Mouse (Mus musculus) testis, adult 2 months (tissue): ENCODE data around the gene Col6a6. TPM values are rescaled to one million over a fixed set of nuclear protein-coding genes. Genes with fewer than 3 reads are reported as not detected.

ENCODE experiments used
- H3K27ac ChIP-seq: fragments of 200-500 bp; 2 replicates; pipeline ENCODE4 v1.5.1; 2012; ENCODE audit warnings: low read depth, low read length; ENCODE audit not compliant: control insufficient read depth, insufficient read depth
- H3K27me3 ChIP-seq: fragments of 200-500 bp; 2 replicates; pipeline ENCODE4 v1.6.1; 2012; ENCODE audit warnings: mild to moderate bottlenecking, low read length, moderate library complexity; ENCODE audit not compliant: control insufficient read depth, insufficient read depth
- H3K36me3 ChIP-seq: fragments of 200-500 bp; 2 replicates; pipeline ENCODE4 v1.6.1; 2012; ENCODE audit warnings: mild to moderate bottlenecking, low read length; ENCODE audit not compliant: control insufficient read depth, insufficient read depth
- H3K4me1 ChIP-seq: fragments of 200-500 bp; 2 replicates; pipeline ENCODE4 v1.6.1; 2012; ENCODE audit warnings: low read length; ENCODE audit not compliant: control insufficient read depth, insufficient read depth
- H3K4me3 ChIP-seq: fragments of 200-500 bp; 2 replicates; pipeline ENCODE4 v1.5.1; 2012; ENCODE audit warnings: low read depth, mild to moderate bottlenecking, low read length, moderate library complexity, mixed read lengths; ENCODE audit not compliant: control insufficient read depth
- CTCF ChIP-seq: fragments of 200-500 bp; IDR thresholded peaks from 2 replicates; pipeline ENCODE4 v1.5.1; 2012; ENCODE audit warnings: low read depth, mild to moderate bottlenecking, inconsistent platforms, low read length, moderate library complexity; ENCODE audit not compliant: control insufficient read depth, insufficient read depth, insufficient replicate concordance
- POLR2A ChIP-seq: fragments of 200-500 bp; IDR thresholded peaks from 2 replicates; pipeline ENCODE4 v1.6.1; 2012; ENCODE audit warnings: low read depth, mild to moderate bottlenecking, inconsistent platforms, low read length, moderate library complexity; ENCODE audit not compliant: control insufficient read depth
- polyA plus RNA-seq: library from polyadenylated mRNA; depleted of rRNA; stranded (reverse); fragments of >200 nt; gene quantifications from 2 replicates; pipeline ENCODE4 v1.2.3, GENCODE M21; 2012

Col6a6 gene
- polyA plus RNA-seq, 1 experiment, result 0.30 TPM

- no peaks in the 10 kb centered on the region for H3K27me3 ChIP-seq
- no peaks in the 10 kb centered on the region for H3K4me1 ChIP-seq
- no peak overlapping the region for H3K4me3 ChIP-seq
- H3K27ac ChIP-seq, result no peak overlapping the region
- H3K36me3 ChIP-seq, result no peaks in the 10 kb centered on the region
- TF ChIP-seq CTCF, result no peak
- TF ChIP-seq POLR2A, result no peak
Observed at GRCm38 (mm10) chr9:105800286-105800685, 27.7 kb downstream of the Col6a6 start.

- no peak overlapping the region for H3K4me3 ChIP-seq
- TF ChIP-seq POLR2A (no peak), CTCF (no peak)
- H3K36me3 ChIP-seq, result no peaks in the 10 kb centered on the region
- H3K27me3 ChIP-seq, result no peaks in the 10 kb centered on the region
- no peaks in the 10 kb centered on the region for H3K4me1 ChIP-seq
- no peak overlapping the region for H3K27ac ChIP-seq
Observed at GRCm38 (mm10) chr9:105796137-105796536, 31.8 kb downstream of the Col6a6 start.

GRCm38 (mm10) chr9:105794965-105795364, 33.0 kb downstream of the Col6a6 start:
- Histone ChIP-seq H3K27me3 (no peaks in the 10 kb centered on the region), H3K27ac (no peak overlapping the region), H3K4me1 (no peaks in the 10 kb centered on the region), H3K4me3 (no peak overlapping the region), H3K36me3 (no peaks in the 10 kb centered on the region)
- TF ChIP-seq CTCF, result no peak
- no peak for TF ChIP-seq POLR2A

- Histone ChIP-seq H3K27me3 (no peaks in the 10 kb centered on the region), H3K4me1 (no peaks in the 10 kb centered on the region), H3K36me3 (no peaks in the 10 kb centered on the region), H3K27ac (no peak overlapping the region), H3K4me3 (no peak overlapping the region)
- no peak for TF ChIP-seq POLR2A
- no peak for TF ChIP-seq CTCF
Observed at GRCm38 (mm10) chr9:105791810-105792209, 36.1 kb downstream of the Col6a6 start.

- no peak for TF ChIP-seq CTCF
- TF ChIP-seq POLR2A, result no peak
- no peaks in the 10 kb centered on the region for H3K36me3 ChIP-seq
- H3K27ac ChIP-seq, result no peak overlapping the region
Observed at GRCm38 (mm10) chr9:105788203-105788602, 39.8 kb downstream of the Col6a6 start.

GRCm38 (mm10) chr9:105787800-105788199, 40.2 kb downstream of the Col6a6 start:
- Histone ChIP-seq H3K4me3 (no peak overlapping the region), H3K27ac (no peak overlapping the region), H3K4me1 (no peaks in the 10 kb centered on the region), H3K27me3 (no peaks in the 10 kb centered on the region), H3K36me3 (no peaks in the 10 kb centered on the region)
- TF ChIP-seq POLR2A, result no peak
- TF ChIP-seq CTCF, result no peak

More at GRCm38 (mm10) chr9:105788203-105788602, 39.8 kb downstream of the Col6a6 start:
- Histone ChIP-seq H3K4me3 (no peak overlapping the region), H3K4me1 (no peaks in the 10 kb centered on the region), H3K27me3 (no peaks in the 10 kb centered on the region)

DNA sequence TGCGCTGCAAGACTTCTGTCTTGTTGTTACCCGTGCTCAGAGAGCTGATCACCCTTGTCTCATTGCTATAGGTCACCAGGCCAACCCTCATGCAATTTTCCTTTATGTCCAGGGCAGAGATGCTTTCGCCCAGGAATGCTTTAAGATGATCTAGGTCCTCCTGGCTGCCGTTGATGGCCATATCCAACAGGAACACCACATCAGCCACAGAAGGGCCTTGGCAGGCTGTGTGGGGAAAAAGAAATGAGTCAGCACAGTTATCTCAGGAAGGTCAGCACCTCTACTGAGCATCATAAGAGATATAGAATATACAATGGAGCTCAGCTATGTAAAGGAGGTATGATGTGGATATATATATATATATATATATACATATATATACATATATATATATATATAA, 43.9 kb downstream of the Col6a6 start:
- no peaks in the 10 kb centered on the region for H3K36me3 ChIP-seq
- H3K27ac ChIP-seq, result no peak overlapping the region
- H3K4me1 ChIP-seq, result no peaks in the 10 kb centered on the region
- H3K4me3 ChIP-seq, result no peak overlapping the region
- H3K27me3 ChIP-seq, result no peaks in the 10 kb centered on the region
- TF ChIP-seq CTCF (no peak), POLR2A (no peak)

DNA sequence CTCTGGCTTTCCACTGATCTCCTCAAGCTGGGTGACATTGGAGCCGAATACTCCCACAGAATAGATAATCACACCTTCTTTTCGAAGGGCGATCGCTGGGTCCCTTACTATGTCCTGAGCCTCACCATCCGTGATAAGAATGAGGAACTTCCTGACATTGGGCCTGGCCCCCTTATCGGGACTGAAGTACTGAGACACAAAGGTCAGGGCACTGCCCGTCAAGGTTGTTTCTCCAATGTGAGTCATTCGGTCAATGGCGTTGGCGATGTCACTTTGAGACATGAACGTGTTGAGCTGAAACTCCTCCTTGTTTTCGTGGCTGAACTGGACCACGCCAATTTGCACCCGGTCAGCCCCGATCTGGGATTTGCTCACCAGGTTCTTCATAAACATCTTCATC, 47.3 kb downstream of the Col6a6 start:
- Histone ChIP-seq H3K4me1 (no peaks in the 10 kb centered on the region), H3K36me3 (no peaks in the 10 kb centered on the region), H3K27me3 (no peaks in the 10 kb centered on the region), H3K27ac (no peak overlapping the region), H3K4me3 (no peak overlapping the region)
- TF ChIP-seq CTCF, result no peak
- no peak for TF ChIP-seq POLR2A
